ENCODE assay signal across 8 mouse cellular contexts in the genomic region with DNA sequence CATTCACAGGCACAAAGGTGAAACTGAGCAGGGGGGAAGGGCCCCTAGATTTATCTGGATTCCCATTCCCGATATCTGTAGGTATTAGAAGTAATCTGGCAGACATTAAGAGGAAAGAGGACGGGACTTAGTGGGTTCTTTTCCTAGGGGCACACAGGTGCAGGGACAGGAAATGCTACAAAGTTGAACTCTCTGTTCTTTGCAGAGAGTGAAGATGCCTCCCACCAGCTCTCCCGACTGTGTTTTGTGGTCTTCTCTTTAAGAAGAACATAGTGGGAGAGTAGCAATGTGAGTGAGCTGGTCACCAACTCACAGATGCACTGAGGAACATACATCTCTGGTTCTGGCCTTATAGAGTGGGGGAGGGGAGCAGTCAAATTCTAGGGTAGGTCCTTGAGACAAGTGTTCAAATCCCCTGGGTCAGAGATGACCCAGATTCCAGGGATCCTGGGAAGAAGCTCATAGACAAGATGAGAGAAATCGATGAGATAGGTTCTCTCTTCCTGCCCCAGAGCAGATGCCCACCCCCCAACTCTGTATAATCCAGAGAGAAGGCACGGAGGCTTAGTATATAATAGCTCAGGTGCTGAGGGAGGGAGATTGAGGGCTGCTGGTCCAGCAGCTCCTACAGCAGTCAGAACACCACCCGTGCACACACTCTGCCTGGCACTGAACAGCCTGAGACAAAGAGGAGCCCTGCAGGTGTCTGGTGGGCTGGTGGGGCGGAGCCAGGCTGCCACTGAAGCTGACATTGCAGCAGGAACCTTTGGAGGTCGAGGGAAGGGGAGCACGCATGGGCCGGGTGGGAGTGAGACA. TPM values are rescaled to one million over a fixed set of nuclear protein-coding genes. Genes with fewer than 3 reads are reported as not detected.
DNase-seq lines count a peak whose midpoint lies in the region; TF ChIP-seq lines count a peak whose summit lies in the region.

No protein-coding gene starts in this region.

- no peak overlapping the region for H3K27ac ChIP-seq in testis, adult 2 months (ENCODE audit: control insufficient read depth, insufficient read depth, low read depth, low read length)
- no peak overlapping the region for H3K27ac ChIP-seq in macrophage

- H3K36me3 ChIP-seq in testis, adult 2 months (ENCODE audit: control insufficient read depth, insufficient read depth, low read length) = no peaks in the 10 kb centered on the region
- no peaks in the 10 kb centered on the region for H3K36me3 ChIP-seq in macrophage (ENCODE audit: inconsistent target)

- TF ChIP-seq CTCF in testis, adult 2 months (IDR thresholded peaks at IDR 0.05; ENCODE audit: control insufficient read depth, insufficient read depth, insufficient replicate concordance, low read depth, low read length) = no peak

- H3K4me1 ChIP-seq in testis, adult 2 months (ENCODE audit: control insufficient read depth, insufficient read depth, low read length) = peaks cover 24% of the 10 kb centered on the region

- DNase-seq in cerebellum, adult 9-10 months = peak; percentile 39
- no peak for DNase-seq in cerebellum, adult 8-10 months
- no peak for DNase-seq in testis, postnatal 10 days (ENCODE audit: low spot score)
- peak; percentile 91 for DNase-seq in thymus, postnatal 14 days
- no peak for DNase-seq in c-Kit-positive CD71-positive TER-119-positive erythroid progenitor cells, embryonic 14.5 days (ENCODE audit: low spot score)
- no peak for DNase-seq in layer of hippocampus, postnatal 36 days

- H3K27me3 ChIP-seq in testis, adult 2 months (ENCODE audit: control insufficient read depth, insufficient read depth, low read length) = no peaks in the 10 kb centered on the region

- peak overlapping the region; percentile 79 for H3K4me3 ChIP-seq in testis, adult 2 months (ENCODE audit: control insufficient read depth, low read depth, low read length)
- H3K4me3 ChIP-seq in macrophage (ENCODE audit: inconsistent target) = peak overlapping the region; percentile 54

- no peak for TF ChIP-seq POLR2A in testis, adult 2 months (IDR thresholded peaks at IDR 0.05; ENCODE audit: control insufficient read depth, low read depth, low read length)

- peaks cover 47% of the 10 kb centered on the region for H3K79me2 ChIP-seq in macrophage (ENCODE audit: inconsistent target)

- WGBS in macrophage (ENCODE audit: missing documents) = 64% methylated on average over 10 of the region's 10 CpGs

RNA-seq across cellular contexts. Expression of gene Kif21b, which starts 1.4 kb away (rescaled TPM):
- polyA plus RNA-seq in testis, adult 2 months (2012; rRNA removed) = 23.9 and 35.6 TPM in 2 replicates
- 10 to 100 TPM in 24 of 26 experiments, 1 to 10 TPM in 2; 8.5 to 75.3 (median 34.6) TPM for total RNA-seq in macrophage (2018; cell fraction: chromatin; rRNA removed)
- total RNA-seq in macrophage (2018; cell fraction: cytosol; rRNA removed) = 10 to 100 TPM in 11 of 26 experiments, 1 to 10 TPM in 15; 4.7 to 14.3 (median 9.2) TPM
- 10 to 100 TPM in 22 of 26 experiments, 1 to 10 TPM in 4; 7.2 to 42.0 (median 17.1) TPM for total RNA-seq in macrophage (2018; cell fraction: nucleus; rRNA removed)
- 7.3 to 9.8 TPM (median 9.5 TPM) in 3 replicates for polyA plus RNA-seq in macrophage (2018)
- 10 to 100 TPM; 34.5 to 36.2 TPM for total RNA-seq in layer of hippocampus, postnatal 36 days (2021)

Comparison
In these comparisons a context has a peak if more than half of its experiments do, and no peak if none do; other contexts are left out.
1. DNase-seq: peak in cerebellum, adult 9-10 months (single experiment) and thymus, postnatal 14 days (single experiment); none in cerebellum, adult 8-10 months (single experiment), testis, postnatal 10 days (single experiment), c-Kit-positive CD71-positive TER-119-positive erythroid progenitor cells, embryonic 14.5 days (single experiment) and layer of hippocampus, postnatal 36 days (0 of 2).